Mouse (Mus musculus) frontal cortex, postnatal 25 days (tissue): ENCODE measurements around the gene Tex44.

Experiments
- DNase-seq, 2 experiments: peaks; one replicate each; pipeline ENCODE4 v3.0.0; 2022; ENCODE audit warnings: low spot score in 2 of 2

Tex44 gene

GRCm38 (mm10) chr1:86423879-86424278, 2.2 kb upstream of the Tex44 start:
- DNase-seq: no peak

GRCm38 (mm10) chr1:86424336-86424735, 1.8 kb upstream of the Tex44 start:
- no peak for DNase-seq

GRCm38 (mm10) chr1:86424835-86425547, 1.1 kb upstream of the Tex44 start:
- DNase-seq: no peak

GRCm38 (mm10) chr1:86430056-86430455, 3.9 kb downstream of the Tex44 start:
- peak; percentile 69 to 78 for DNase-seq

GRCm38 (mm10) chr1:86432778-86433177, 6.6 kb downstream of the Tex44 start:
- no peak for DNase-seq

- DNase-seq: no peak
Observed at GRCm38 (mm10) chr1:86433359-86433758, 7.2 kb downstream of the Tex44 start.

GRCm38 (mm10) chr1:86434001-86434400, 7.9 kb downstream of the Tex44 start:
- peak in 1 of 2 experiments; percentile 52 for DNase-seq

- peak; percentile 97 to 98 for DNase-seq
Observed at GRCm38 (mm10) chr1:86434439-86435201, 8.5 kb downstream of the Tex44 start.

- peak; percentile 48 to 49 for DNase-seq
Observed at GRCm38 (mm10) chr1:86435302-86435821, 9.2 kb downstream of the Tex44 start.

GRCm38 (mm10) chr1:86437219-86438013, 11.3 kb downstream of the Tex44 start:
- no peak for DNase-seq

GRCm38 (mm10) chr1:86438014-86438319, 11.8 kb downstream of the Tex44 start:
- no peak for DNase-seq

- no peak for DNase-seq
Observed at GRCm38 (mm10) chr1:86438501-86438900, 12.4 kb downstream of the Tex44 start.

- no peak for DNase-seq
Observed at GRCm38 (mm10) chr1:86439487-86440170, 13.5 kb downstream of the Tex44 start.

GRCm38 (mm10) chr1:86440171-86440886, 14.2 kb downstream of the Tex44 start:
- DNase-seq: peak; percentile 90 to 91

- DNase-seq: no peak
Observed at GRCm38 (mm10) chr1:86440887-86441723, 15.0 kb downstream of the Tex44 start.

GRCm38 (mm10) chr1:86441724-86441979, 15.5 kb downstream of the Tex44 start:
- DNase-seq: no peak

- peak; percentile 73 to 76 for DNase-seq
Observed at GRCm38 (mm10) chr1:86441980-86442831, 16.1 kb downstream of the Tex44 start.

- peak in 1 of 2 experiments; percentile 43 for DNase-seq
Observed at GRCm38 (mm10) chr1:86442832-86443231, 16.7 kb downstream of the Tex44 start.
